Mouse (Mus musculus): ENCODE measurements at regions not wholly inside any gene's neighbourhood (a gene's known extent, or its start where the extent isn't known, plus 50 kb on each side); places are given as distances from the start of the nearest gene placed in this dataset.

GRCm38 (mm10) chr12:39761946-39762345 is 275.9 kb downstream of the Arl4a start:
- no peaks in the 10 kb centered on the region for H3K36me3 ChIP-seq (ENCODE audit: control insufficient read depth, insufficient read depth, low read length)
- no peaks in the 10 kb centered on the region for H3K27me3 ChIP-seq (replicated peaks; ENCODE audit: control insufficient read depth, insufficient read depth, low read length)
- H3K4me2 ChIP-seq (ENCODE audit: low read length), result no peak overlapping the region
- no peak for DNase-seq (ENCODE audit: low spot score)
- WGBS, result 46% methylated on average over 5 of the region's 5 CpGs
- no peak overlapping the region for H3K4me3 ChIP-seq (ENCODE audit: low read depth, low read length)
- ATAC-seq (replicated peaks; ENCODE audit: low FRiP score, low TSS enrichment, low read depth), result no peak
- peaks cover 8% of the 10 kb centered on the region; the same call in 1 of the 2 replicates for H3K4me1 ChIP-seq (replicated peaks; ENCODE audit: control insufficient read depth, insufficient read depth, low read length)
- H3K9me3 ChIP-seq (ENCODE audit: control insufficient read depth, low read length), result no peaks in the 10 kb centered on the region
- H3K27ac ChIP-seq (ENCODE audit: low read depth), result no peak overlapping the region
- H3K9ac ChIP-seq (ENCODE audit: low read length), result no peak overlapping the region

GRCm38 (mm10) chr12:39761326-39761725 is 276.5 kb downstream of the Arl4a start:
- DNase-seq (ENCODE audit: low spot score), result no peak
- WGBS, result 51% methylated on average over 1 of the region's 1 CpGs

GRCm38 (mm10) chr12:39757975-39758374 is 279.9 kb downstream of the Arl4a start:
- Histone ChIP-seq H3K27me3 (replicated peaks; ENCODE audit: control insufficient read depth, insufficient read depth, low read length) (no peaks in the 10 kb centered on the region), H3K4me3 (ENCODE audit: low read depth, low read length) (no peak overlapping the region), H3K9me3 (ENCODE audit: control insufficient read depth, low read length) (no peaks in the 10 kb centered on the region), H3K27ac (ENCODE audit: low read depth) (no peak overlapping the region), H3K4me2 (ENCODE audit: low read length) (no peak overlapping the region), H3K4me1 (replicated peaks; ENCODE audit: control insufficient read depth, insufficient read depth, low read length) (peaks cover 8% of the 10 kb centered on the region; the same call in 1 of the 2 replicates), H3K36me3 (ENCODE audit: control insufficient read depth, insufficient read depth, low read length) (no peaks in the 10 kb centered on the region), H3K9ac (ENCODE audit: low read length) (no peak overlapping the region)
- no peak for DNase-seq (ENCODE audit: low spot score)
- no peak for ATAC-seq (replicated peaks; ENCODE audit: low FRiP score, low TSS enrichment, low read depth)

More at GRCm38 (mm10) chr12:39761326-39761725, 276.5 kb downstream of the Arl4a start:
- Histone ChIP-seq H3K4me1 (replicated peaks; ENCODE audit: control insufficient read depth, insufficient read depth, low read length) (peaks cover 8% of the 10 kb centered on the region; the same call in 1 of the 2 replicates), H3K27ac (ENCODE audit: low read depth) (no peak overlapping the region), H3K9me3 (ENCODE audit: control insufficient read depth, low read length) (no peaks in the 10 kb centered on the region), H3K4me2 (ENCODE audit: low read length) (no peak overlapping the region), H3K4me3 (ENCODE audit: low read depth, low read length) (no peak overlapping the region), H3K9ac (ENCODE audit: low read length) (no peak overlapping the region), H3K27me3 (replicated peaks; ENCODE audit: control insufficient read depth, insufficient read depth, low read length) (no peaks in the 10 kb centered on the region), H3K36me3 (ENCODE audit: control insufficient read depth, insufficient read depth, low read length) (no peaks in the 10 kb centered on the region)
- no peak for ATAC-seq (replicated peaks; ENCODE audit: low FRiP score, low TSS enrichment, low read depth)

- H3K9ac ChIP-seq (ENCODE audit: low read length), result no peak overlapping the region
- ATAC-seq (replicated peaks; ENCODE audit: low FRiP score, low TSS enrichment, low read depth), result no peak
- H3K27ac ChIP-seq (ENCODE audit: low read depth), result no peak overlapping the region
- no peaks in the 10 kb centered on the region for H3K4me1 ChIP-seq (replicated peaks; ENCODE audit: control insufficient read depth, insufficient read depth, low read length)
- DNase-seq (ENCODE audit: low spot score), result no peak
- H3K36me3 ChIP-seq (ENCODE audit: control insufficient read depth, insufficient read depth, low read length), result no peaks in the 10 kb centered on the region
- 80% methylated on average over 5 of the region's 5 CpGs for WGBS
- H3K27me3 ChIP-seq (replicated peaks; ENCODE audit: control insufficient read depth, insufficient read depth, low read length), result no peaks in the 10 kb centered on the region
- no peak overlapping the region for H3K4me2 ChIP-seq (ENCODE audit: low read length)
- no peak overlapping the region for H3K4me3 ChIP-seq (ENCODE audit: low read depth, low read length)
- H3K9me3 ChIP-seq (ENCODE audit: control insufficient read depth, low read length), result no peaks in the 10 kb centered on the region
Observed at GRCm38 (mm10) chr12:39751850-39752249, 286.0 kb downstream of the Arl4a start.

GRCm38 (mm10) chr12:39742156-39743063 is 295.4 kb downstream of the Arl4a start:
- 68% methylated on average over 11 of the region's 11 CpGs for WGBS
- H3K9me3 ChIP-seq (ENCODE audit: control insufficient read depth, low read length), result no peaks in the 10 kb centered on the region
- H3K27ac ChIP-seq (ENCODE audit: low read depth), result no peak overlapping the region
- H3K27me3 ChIP-seq (replicated peaks; ENCODE audit: control insufficient read depth, insufficient read depth, low read length), result no peaks in the 10 kb centered on the region
- H3K4me2 ChIP-seq (ENCODE audit: low read length), result no peak overlapping the region
- ATAC-seq (replicated peaks; ENCODE audit: low FRiP score, low TSS enrichment, low read depth) (no peak), DNase-seq (ENCODE audit: low spot score) (no peak)
- no peak overlapping the region for H3K4me3 ChIP-seq (ENCODE audit: low read depth, low read length)
- no peaks in the 10 kb centered on the region for H3K4me1 ChIP-seq (replicated peaks; ENCODE audit: control insufficient read depth, insufficient read depth, low read length)
- H3K36me3 ChIP-seq (ENCODE audit: control insufficient read depth, insufficient read depth, low read length), result no peaks in the 10 kb centered on the region
- no peak overlapping the region for H3K9ac ChIP-seq (ENCODE audit: low read length)

- no peak for DNase-seq (ENCODE audit: low spot score)
Observed at GRCm38 (mm10) chr12:39741051-39741847, 296.6 kb downstream of the Arl4a start.

GRCm38 (mm10) chr12:39736966-39737365 is 300.9 kb downstream of the Arl4a start:
- Histone ChIP-seq H3K27me3 (replicated peaks; ENCODE audit: control insufficient read depth, insufficient read depth, low read length) (no peaks in the 10 kb centered on the region), H3K4me2 (ENCODE audit: low read length) (no peak overlapping the region), H3K9ac (ENCODE audit: low read length) (no peak overlapping the region), H3K9me3 (ENCODE audit: control insufficient read depth, low read length) (no peaks in the 10 kb centered on the region), H3K27ac (ENCODE audit: low read depth) (no peak overlapping the region), H3K4me3 (ENCODE audit: low read depth, low read length) (no peak overlapping the region), H3K4me1 (replicated peaks; ENCODE audit: control insufficient read depth, insufficient read depth, low read length) (no peaks in the 10 kb centered on the region), H3K36me3 (ENCODE audit: control insufficient read depth, insufficient read depth, low read length) (no peaks in the 10 kb centered on the region)
- ATAC-seq (replicated peaks; ENCODE audit: low FRiP score, low TSS enrichment, low read depth) (no peak), DNase-seq (ENCODE audit: low spot score) (no peak)
- 83% methylated on average over 3 of the region's 3 CpGs for WGBS

More at GRCm38 (mm10) chr12:39741051-39741847, 296.6 kb downstream of the Arl4a start:
- no peaks in the 10 kb centered on the region for H3K4me1 ChIP-seq (replicated peaks; ENCODE audit: control insufficient read depth, insufficient read depth, low read length)
- no peak for ATAC-seq (replicated peaks; ENCODE audit: low FRiP score, low TSS enrichment, low read depth)
- no peak overlapping the region for H3K4me3 ChIP-seq (ENCODE audit: low read depth, low read length)
- H3K4me2 ChIP-seq (ENCODE audit: low read length), result no peak overlapping the region
- no peak overlapping the region for H3K27ac ChIP-seq (ENCODE audit: low read depth)
- no peaks in the 10 kb centered on the region for H3K27me3 ChIP-seq (replicated peaks; ENCODE audit: control insufficient read depth, insufficient read depth, low read length)
- H3K9me3 ChIP-seq (ENCODE audit: control insufficient read depth, low read length), result no peaks in the 10 kb centered on the region
- 28% methylated on average over 13 of the region's 13 CpGs for WGBS
- no peak overlapping the region for H3K9ac ChIP-seq (ENCODE audit: low read length)
- H3K36me3 ChIP-seq (ENCODE audit: control insufficient read depth, insufficient read depth, low read length), result no peaks in the 10 kb centered on the region

- no peaks in the 10 kb centered on the region for H3K4me1 ChIP-seq (replicated peaks; ENCODE audit: control insufficient read depth, insufficient read depth, low read length)
- no peak overlapping the region for H3K27ac ChIP-seq (ENCODE audit: low read depth)
- no peak overlapping the region for H3K9ac ChIP-seq (ENCODE audit: low read length)
- H3K9me3 ChIP-seq (ENCODE audit: control insufficient read depth, low read length), result no peaks in the 10 kb centered on the region
- no peak for DNase-seq (ENCODE audit: low spot score)
- ATAC-seq (replicated peaks; ENCODE audit: low FRiP score, low TSS enrichment, low read depth), result no peak
- H3K4me2 ChIP-seq (ENCODE audit: low read length), result no peak overlapping the region
- H3K36me3 ChIP-seq (ENCODE audit: control insufficient read depth, insufficient read depth, low read length), result no peaks in the 10 kb centered on the region
- H3K4me3 ChIP-seq (ENCODE audit: low read depth, low read length), result no peak overlapping the region
- H3K27me3 ChIP-seq (replicated peaks; ENCODE audit: control insufficient read depth, insufficient read depth, low read length), result no peaks in the 10 kb centered on the region
- 63% methylated on average over 9 of the region's 9 CpGs for WGBS
Observed at GRCm38 (mm10) chr12:39736097-39736920, 301.5 kb downstream of the Arl4a start.

All from intestine, embryonic 14.5 days (tissue).